Mouse (Mus musculus) spleen, adult 2 months (tissue): ENCODE data around the gene Btd.

Experiments
- CTCF ChIP-seq: fragments of 200-500 bp; IDR thresholded peaks from 2 replicates; pipeline ENCODE4 v1.5.1; 2011; ENCODE audit warnings: mild to moderate bottlenecking, inconsistent platforms; ENCODE audit not compliant: insufficient read depth, insufficient read length, insufficient replicate concordance; ENCODE audit errors: extremely low read depth
- POLR2A ChIP-seq: fragments of 200-500 bp; IDR thresholded peaks from 2 replicates; pipeline ENCODE4 v1.6.1; 2011; ENCODE audit warnings: low read depth, low read length, inconsistent platforms

- no peak for TF ChIP-seq POLR2A
- TF ChIP-seq CTCF: no peak
Observed at GRCm38 (mm10) chr14:31630677-31631076, 10.2 kb upstream of the Btd start.
